Mouse (Mus musculus) ovary, adult 18-20 months (tissue): Measurements from ENCODE around the gene Atxn3.
"Not testable (repeated sequence)": the region's sequence is repeated elsewhere in the genome, so short reads cannot be mapped to it uniquely, and the experiment has no call there.

ENCODE experiments used
- DNase-seq: peaks from one replicate; pipeline ENCODE4 v3.0.0; 2022; ENCODE audit warnings: low spot score, mixed read lengths

The Atxn3 gene

GRCm38 (mm10) chr12:101957942-101958544 lies at the start of gene Atxn3:
Gene Atxn3 (minus strand): TSS chr12:101958246.
- DNase-seq = peak; percentile 95

- DNase-seq = no peak
These were observed 42.7 kb upstream of the Atxn3 start for GRCm38 (mm10) chr12:102000785-102001184.

GRCm38 (mm10) chr12:101998929-101999328 lies 40.9 kb upstream of the Atxn3 start:
- no peak for DNase-seq

- no peak for DNase-seq
These were observed 36.8 kb upstream of the Atxn3 start for GRCm38 (mm10) chr12:101994576-101995467.

- DNase-seq = no peak
These were observed 29.6 kb upstream of the Atxn3 start for GRCm38 (mm10) chr12:101987659-101988058.

- no peak for DNase-seq
These were observed 27.1 kb upstream of the Atxn3 start for GRCm38 (mm10) chr12:101985110-101985509.

- DNase-seq = no peak
These were observed 24.9 kb upstream of the Atxn3 start for GRCm38 (mm10) chr12:101982977-101983376.

- DNase-seq = no peak
These were observed 23.5 kb upstream of the Atxn3 start for GRCm38 (mm10) chr12:101981559-101981958.

GRCm38 (mm10) chr12:101980266-101980665 lies 22.2 kb upstream of the Atxn3 start:
- DNase-seq = no peak

GRCm38 (mm10) chr12:101979213-101979750 lies 21.2 kb upstream of the Atxn3 start:
- DNase-seq = no peak

GRCm38 (mm10) chr12:101978588-101978987 lies 20.5 kb upstream of the Atxn3 start:
- DNase-seq = no peak

GRCm38 (mm10) chr12:101978162-101978561 lies 20.1 kb upstream of the Atxn3 start:
- no peak for DNase-seq

GRCm38 (mm10) chr12:101977404-101977915 lies 19.4 kb upstream of the Atxn3 start:
- DNase-seq = no peak

GRCm38 (mm10) chr12:101976651-101977403 lies 18.8 kb upstream of the Atxn3 start:
- DNase-seq = no peak

GRCm38 (mm10) chr12:101975601-101976571 lies 17.8 kb upstream of the Atxn3 start, which contains the start of gene Cpsf2:
Gene Cpsf2 (plus strand): TSS chr12:101975988.
- DNase-seq = peak; percentile 57

GRCm38 (mm10) chr12:101975167-101975600 lies 17.1 kb upstream of the Atxn3 start:
- DNase-seq = no peak

- no peak for DNase-seq
These were observed 16.5 kb upstream of the Atxn3 start for GRCm38 (mm10) chr12:101974571-101974970.

GRCm38 (mm10) chr12:101972230-101972629 lies 14.2 kb upstream of the Atxn3 start:
- DNase-seq = no peak

GRCm38 (mm10) chr12:101971311-101971710 lies 13.3 kb upstream of the Atxn3 start:
- DNase-seq = no peak

- not testable (repeated sequence) for DNase-seq
These were observed 1.1 kb upstream of the Atxn3 start for GRCm38 (mm10) chr12:101958960-101959780.
